Comparison of ENCODE assay signal across 8 mouse cellular contexts in genomic region chr14:62837641-62838252, GRCm38 (mm10). TPM values are rescaled to one million over a fixed set of nuclear protein-coding genes. Genes with fewer than 3 reads are reported as not detected.
DNase-seq lines count a peak whose midpoint lies in the region; ATAC-seq and TF ChIP-seq lines count a peak whose summit lies in the region.

TSS of gene Wdfy2 (plus strand) at chr14:62837678.

- peak; percentile 64 for DNase-seq in embryo, embryonic 10 days (ENCODE audit: low spot score)
- DNase-seq in embryo, embryonic 11 days, result no peak
- peak; percentile 85 to 94 for DNase-seq in adrenal gland, adult (ENCODE audit: inconsistent age in 2 of 2, low spot score in 1 of 2)
- DNase-seq in left cerebral cortex, postnatal 36 days (ENCODE audit: low spot score in 2 of 2), result no peak
- DNase-seq in stomach, postnatal 0 days (ENCODE audit: low spot score), result peak; percentile 69

- peak within 1 kb of the TSS; percentile 87 for H3K27ac ChIP-seq in forebrain, embryonic 15.5 days (replicated peaks)
- H3K27ac ChIP-seq in hindbrain, embryonic 16.5 days (ENCODE audit: low read depth, low read length), result peak within 1 kb of the TSS; percentile 90
- peak within 1 kb of the TSS; percentile 74 for H3K27ac ChIP-seq in stomach, postnatal 0 days (replicated peaks)

- H3K4me1 ChIP-seq in forebrain, embryonic 15.5 days, result peaks cover 25% of the 10 kb centered on the region
- H3K4me1 ChIP-seq in hindbrain, embryonic 16.5 days (ENCODE audit: control insufficient read depth, insufficient read depth, low read depth, low read length), result peaks cover 15% of the 10 kb centered on the region
- 0 out of 2 replicates have a peak, but pooled peaks cover 2% of the 10 kb centered on the region for H3K4me1 ChIP-seq in stomach, postnatal 0 days (replicated peaks; ENCODE audit: control insufficient read depth, insufficient read depth)

- peak within 1 kb of the TSS; percentile 80 for H3K9ac ChIP-seq in forebrain, embryonic 15.5 days (replicated peaks)
- peak within 1 kb of the TSS; percentile 89 for H3K9ac ChIP-seq in hindbrain, embryonic 16.5 days (ENCODE audit: low read depth, low read length)
- peak within 1 kb of the TSS; percentile 72 for H3K9ac ChIP-seq in stomach, postnatal 0 days (ENCODE audit: low read length)

- 0 out of 2 replicates have a peak, but pooled peaks have one; percentile 14 for TF ChIP-seq CTCF in stomach, postnatal 0 days (IDR thresholded peaks at IDR 0.05; ENCODE audit: low read depth)

- no peak for TF ChIP-seq EP300 in stomach, postnatal 0 days (optimal IDR thresholded peaks at IDR 0.05)

- H3K36me3 ChIP-seq in forebrain, embryonic 15.5 days, result no peaks in the 10 kb centered on the region
- H3K36me3 ChIP-seq in hindbrain, embryonic 16.5 days (ENCODE audit: control insufficient read depth, insufficient read depth, low read length), result no peaks in the 10 kb centered on the region
- H3K36me3 ChIP-seq in stomach, postnatal 0 days (ENCODE audit: control insufficient read depth, insufficient read depth, low read length), result no peaks in the 10 kb centered on the region

- peak; percentile 49 for ATAC-seq in forebrain, embryonic 15.5 days (replicated peaks)
- ATAC-seq in hindbrain, embryonic 16.5 days, result peak; percentile 49; the same call in 1 of the 2 replicates
- ATAC-seq in megakaryocyte progenitor cell, adult 5-6 weeks (replicated peaks; ENCODE audit: poor library complexity), result peak; percentile 2
- peak; percentile 24; the same call in 1 of the 2 replicates for ATAC-seq in stomach, postnatal 0 days (ENCODE audit: low FRiP score, low TSS enrichment)

- H3K9me3 ChIP-seq in forebrain, embryonic 15.5 days, result no peaks in the 10 kb centered on the region
- H3K9me3 ChIP-seq in hindbrain, embryonic 16.5 days (ENCODE audit: control insufficient read depth, low read length), result no peaks in the 10 kb centered on the region
- no peaks in the 10 kb centered on the region for H3K9me3 ChIP-seq in stomach, postnatal 0 days (ENCODE audit: control insufficient read depth, low read length)

- peak within 1 kb of the TSS; percentile 67 for H3K4me3 ChIP-seq in forebrain, embryonic 15.5 days
- H3K4me3 ChIP-seq in hindbrain, embryonic 16.5 days (ENCODE audit: low read length), result peak within 1 kb of the TSS; percentile 92
- peak within 1 kb of the TSS; percentile 86 for H3K4me3 ChIP-seq in stomach, postnatal 0 days (ENCODE audit: low read depth, low read length)

- WGBS in forebrain, embryonic 15.5 days, result 1% methylated on average over 47 of the region's 49 CpGs
- WGBS in hindbrain, embryonic 16.5 days, result 0% methylated on average over 41 of the region's 49 CpGs
- WGBS in stomach, postnatal 0 days, result under 1% methylated on average over 47 of the region's 49 CpGs

- intact Hi-C loops in left cerebral cortex, postnatal 36 days (cut with DNase I), result loop anchor here (1.0 to 5.0 kb wide), 2 partner anchors 40 to 76 kb away; partner anchors contain the start of gene Ints6

- peak within 1 kb of the TSS; percentile 78 for H3K4me2 ChIP-seq in forebrain, embryonic 15.5 days (replicated peaks)
- peak within 1 kb of the TSS; percentile 78 for H3K4me2 ChIP-seq in hindbrain, embryonic 16.5 days (ENCODE audit: low read length)
- peak within 1 kb of the TSS; percentile 85 for H3K4me2 ChIP-seq in stomach, postnatal 0 days (replicated peaks; ENCODE audit: low read depth)

- no peaks in the 10 kb centered on the region for H3K27me3 ChIP-seq in forebrain, embryonic 15.5 days
- H3K27me3 ChIP-seq in hindbrain, embryonic 16.5 days (replicated peaks; ENCODE audit: control insufficient read depth, insufficient read depth, low read length), result no peaks in the 10 kb centered on the region
- H3K27me3 ChIP-seq in stomach, postnatal 0 days (ENCODE audit: control insufficient read depth, insufficient read depth, low read length), result no peaks in the 10 kb centered on the region

RNA-seq across cellular contexts. Expression of gene Wdfy2, which starts in this region (rescaled TPM):
- polyA plus RNA-seq in forebrain, embryonic 15.5 days (2015; fragmentation: Nextera tagmentation; extraction: Ambion mirVana), result 8.5 and 8.7 TPM in 2 replicates
- polyA plus RNA-seq in hindbrain, embryonic 16.5 days (2015; fragmentation: Nextera tagmentation; extraction: Ambion mirVana), result 6.2 and 8.2 TPM in 2 replicates
- 10 to 100 TPM; 10.5 to 12.8 TPM for total RNA-seq in left cerebral cortex, postnatal 36 days (2021)
- total RNA-seq in megakaryocyte progenitor cell, adult 5-6 weeks (2015), result 18.2 and 19.6 TPM in 2 replicates
- 22.1 and 24.2 TPM in 2 replicates for total RNA-seq in megakaryocyte progenitor cell, adult 5-6 weeks (2017)
- polyA plus RNA-seq in stomach, postnatal 0 days (2015; fragmentation: Nextera tagmentation; extraction: Ambion mirVana), result 2.4 and 2.5 TPM in 2 replicates

Comparison
In these comparisons a context has a peak if more than half of its experiments do, and no peak if none do; other contexts are left out.
1. DNase-seq: peak in embryo, embryonic 10 days (single experiment), adrenal gland, adult (2 of 2) and stomach, postnatal 0 days (single experiment); none in embryo, embryonic 11 days (single experiment) and left cerebral cortex, postnatal 36 days (0 of 2).
2. Peak in every context shown above with its lines, with median percentiles within 50 percentile points of each other: ATAC-seq, H3K27ac ChIP-seq, H3K4me2 ChIP-seq, H3K4me3 ChIP-seq and H3K9ac ChIP-seq.